Mouse (Mus musculus): ENCODE measurements around the gene Cyb5d2. TPM values are rescaled to one million over a fixed set of nuclear protein-coding genes. Genes with fewer than 3 reads are reported as not detected.

Gene Cyb5d2
- 10 to 100 TPM; 12.9 to 14.6 TPM for total RNA-seq (2021)
- long read RNA-seq, experiment 1, transcript Cyb5d2-201 (4 exons, 2,393 nt), result major isoform, 5 of 9 reads
- long read RNA-seq, experiment 1, partial matches to known transcripts, result 0 of 9 reads
- long read RNA-seq, experiment 1, other reads (novel, unspliced or antisense), result 1 of 9 reads
- long read RNA-seq, experiment 2, transcript Cyb5d2-201 (4 exons, 2,393 nt), result major isoform, 8 of 17 reads
- long read RNA-seq, experiment 2, partial matches to known transcripts, result 1 of 17 reads
- long read RNA-seq, experiment 2, other reads (novel, unspliced or antisense), result 3 of 17 reads

DNA sequence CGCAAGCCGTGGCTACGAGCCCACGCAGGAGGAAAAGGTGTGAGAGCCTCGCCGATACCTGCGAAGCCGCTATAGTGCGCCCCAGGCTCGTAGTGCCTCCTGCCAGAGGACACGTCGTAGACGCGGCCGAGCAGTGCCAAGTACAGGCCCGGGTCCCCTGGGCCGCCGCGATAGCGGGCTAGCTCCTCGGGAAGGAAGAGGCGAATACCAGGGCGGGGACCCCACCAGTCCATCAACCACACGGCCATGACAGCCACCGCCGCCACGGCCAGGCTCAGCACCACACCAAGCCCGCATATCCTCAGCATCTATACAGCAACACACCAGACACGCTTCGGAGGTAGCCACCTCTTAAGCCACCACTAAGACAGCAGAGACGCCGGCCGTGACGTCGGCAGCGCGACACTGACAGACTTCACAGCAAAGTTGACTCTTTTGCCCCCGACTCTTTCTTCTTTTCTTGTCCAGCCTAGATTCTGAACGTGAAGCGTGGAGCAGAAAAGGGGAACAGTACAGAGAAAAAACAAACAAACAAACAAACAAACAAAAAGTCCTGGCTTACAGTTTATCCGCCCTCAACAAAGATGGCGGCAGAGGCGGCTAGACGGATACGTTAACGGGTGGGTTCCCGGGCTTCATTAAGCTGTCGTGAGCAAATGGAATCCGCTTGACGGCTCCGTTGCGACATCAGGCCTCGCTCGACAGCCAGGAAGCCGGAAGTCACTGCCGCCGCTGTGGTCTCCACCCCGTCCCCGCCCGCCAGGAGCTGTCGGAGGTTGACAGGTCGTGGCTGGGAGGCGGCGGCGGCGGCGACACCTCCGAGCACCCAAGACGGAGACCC, at the start of gene Cyb5d2, which contains the start of gene Zzef1:
Gene Cyb5d2, minus strand, starts transcription at position 688 of the 841 bp plus-strand sequence.
Gene Zzef1, plus strand, starts transcription at position 772 of the 841 bp plus-strand sequence.
- DNase-seq, result peak; percentile 94

DNA sequence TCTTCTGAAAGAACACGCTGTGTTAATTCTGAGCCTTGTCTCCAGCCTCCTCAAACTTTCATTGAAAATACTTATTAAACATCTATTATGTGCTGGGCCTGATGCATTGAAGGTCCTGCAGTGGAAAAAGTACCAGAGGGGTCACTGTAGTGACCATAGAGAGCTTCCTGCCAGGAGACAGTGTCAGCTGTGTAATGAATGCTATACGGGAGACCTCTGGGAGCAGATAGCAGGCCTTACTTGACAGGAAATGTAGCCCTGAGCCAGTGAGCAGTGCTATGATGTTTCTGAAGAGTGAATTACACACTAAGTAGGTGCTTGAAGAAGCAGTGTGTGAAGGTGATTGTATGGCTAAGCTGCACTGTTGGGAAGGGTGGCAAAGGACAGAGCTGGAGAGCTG, 49.6 kb upstream of the Cyb5d2 start:
- DNase-seq, result no peak

DNA sequence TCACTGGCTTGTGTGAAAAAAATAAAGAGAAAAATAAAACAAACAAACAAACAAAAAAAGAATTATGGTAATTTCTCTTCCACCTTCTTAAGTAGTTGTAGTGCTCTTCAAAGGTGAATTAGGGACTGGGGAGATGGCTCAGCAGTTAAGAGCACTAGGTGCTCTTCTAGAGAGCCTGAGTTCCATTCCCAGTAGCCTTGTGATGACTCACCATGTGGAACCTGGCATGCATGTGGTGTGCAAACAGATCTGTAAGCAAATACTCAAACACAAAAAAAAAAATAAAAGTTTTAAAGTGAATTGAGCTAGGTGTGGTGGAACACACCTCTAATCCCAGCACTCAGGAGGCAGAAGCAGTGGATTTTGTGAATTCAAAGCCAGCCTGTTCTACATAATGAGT, 47.6 kb upstream of the Cyb5d2 start:
- no peak for DNase-seq

DNA sequence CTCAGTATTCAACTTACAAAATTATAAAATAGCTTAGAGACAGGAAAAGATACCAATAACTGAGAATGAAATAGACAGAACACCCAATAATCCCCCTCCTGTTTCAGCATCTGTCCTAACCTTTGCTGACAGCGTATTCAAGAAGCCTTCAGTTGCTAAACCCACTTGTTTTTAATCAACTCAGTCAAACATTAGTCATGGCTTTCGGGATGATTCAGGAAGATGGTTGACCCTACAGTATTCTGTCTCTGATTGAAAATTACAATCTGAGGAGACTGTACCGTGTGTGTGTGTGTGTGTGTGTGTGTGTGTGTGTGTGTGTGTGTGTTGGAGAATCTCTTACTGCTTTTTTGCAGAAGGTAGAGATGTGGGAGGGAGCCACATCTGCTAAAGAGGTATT, 46.8 kb upstream of the Cyb5d2 start:
- DNase-seq, result no peak

DNA sequence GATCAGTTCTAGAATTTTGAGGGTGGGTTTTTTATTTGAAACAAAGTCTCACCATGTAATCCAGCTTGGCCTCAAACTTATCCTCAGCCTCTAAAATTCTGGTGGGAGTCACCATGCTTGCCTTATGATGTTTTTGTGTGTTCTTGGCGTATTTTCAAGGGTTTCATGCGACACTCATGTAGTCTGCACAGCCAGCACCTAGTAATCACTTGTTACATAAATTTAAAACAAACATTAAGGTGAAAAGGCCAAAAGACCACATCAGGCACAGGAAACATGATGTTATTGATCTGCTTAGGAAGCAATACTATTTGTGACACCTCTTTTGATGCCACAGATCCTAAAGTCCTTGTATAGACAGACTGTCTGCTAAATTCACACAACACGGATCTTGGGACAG, 33.9 kb upstream of the Cyb5d2 start:
- DNase-seq, result no peak

DNA sequence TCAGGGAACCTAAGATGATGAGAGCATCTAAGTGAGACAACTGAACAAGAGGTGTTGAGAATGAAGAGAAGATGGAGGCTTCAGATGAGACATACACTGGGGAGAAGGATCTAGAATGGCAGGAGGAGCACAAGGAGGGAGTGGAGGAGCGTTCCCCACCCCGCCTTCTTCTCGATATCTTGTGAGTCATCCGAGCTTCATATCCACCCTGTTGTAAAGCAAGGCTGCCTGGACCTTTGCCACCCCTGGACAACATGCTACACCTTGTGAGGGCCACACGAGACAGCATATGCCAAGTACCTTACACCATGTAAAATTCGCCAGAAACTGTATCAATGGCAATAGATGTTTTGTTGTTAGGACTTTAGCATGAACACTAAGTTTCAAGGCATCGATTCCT, 25.1 kb upstream of the Cyb5d2 start:
- DNase-seq, result no peak

DNA sequence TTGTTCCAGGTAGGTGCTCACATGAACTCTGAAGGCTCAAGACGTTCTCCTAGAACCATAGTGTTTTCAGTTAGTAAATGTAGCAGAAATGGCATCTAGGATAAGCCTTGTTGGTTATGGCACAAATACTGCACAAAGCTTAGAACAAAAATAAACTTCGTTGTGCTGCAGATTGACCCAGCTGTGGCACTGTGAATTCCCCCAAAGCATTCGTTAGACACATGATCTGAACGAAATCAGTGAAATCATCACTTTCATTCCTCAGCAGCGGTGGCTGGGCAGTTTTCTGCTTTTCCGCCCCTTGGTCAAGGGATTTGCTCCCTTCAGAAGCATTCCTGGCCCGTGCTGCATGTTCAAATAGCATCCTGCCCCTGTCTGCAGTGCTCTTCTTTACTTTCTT, 22.1 kb upstream of the Cyb5d2 start:
- DNase-seq, result no peak

DNA sequence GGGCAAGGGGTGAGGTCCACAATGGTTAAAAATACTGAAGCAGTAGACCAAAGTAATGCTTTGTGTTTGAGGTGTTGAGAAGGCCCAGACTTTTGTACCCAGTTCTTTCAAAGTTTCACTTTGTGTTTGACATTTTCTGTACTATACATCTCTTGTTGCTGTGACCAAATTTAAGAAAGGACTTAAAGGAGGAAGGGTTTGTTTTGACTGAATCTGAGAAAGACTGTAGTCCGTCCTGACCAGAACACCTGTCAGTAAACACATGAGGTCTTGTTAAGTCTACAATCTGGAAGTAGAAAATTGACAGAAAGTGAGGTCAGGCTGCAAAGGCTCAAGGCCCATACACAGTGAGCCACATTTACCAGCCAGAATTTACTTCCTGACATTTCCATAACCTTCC, 20.9 kb upstream of the Cyb5d2 start:
- DNase-seq, result no peak

DNA sequence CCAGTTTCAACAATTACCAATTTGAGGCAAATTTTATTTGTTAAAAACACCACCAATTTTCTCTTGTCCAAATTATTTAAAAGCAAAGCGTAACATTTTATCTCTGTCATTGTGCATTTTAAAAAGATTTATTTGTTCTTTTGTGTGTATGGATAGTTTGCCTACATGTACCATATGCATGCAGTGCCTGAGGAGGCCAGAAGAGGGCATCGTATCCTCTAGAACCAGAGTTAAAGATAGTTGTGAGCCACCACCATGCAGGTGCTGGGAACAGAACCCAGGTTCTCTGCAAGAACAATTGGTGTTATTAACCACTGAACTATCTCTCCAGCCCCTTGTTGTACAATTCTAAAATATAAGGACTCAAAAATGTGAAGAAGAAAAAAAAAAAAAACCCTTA, 18.2 kb upstream of the Cyb5d2 start:
- no peak for DNase-seq

DNA sequence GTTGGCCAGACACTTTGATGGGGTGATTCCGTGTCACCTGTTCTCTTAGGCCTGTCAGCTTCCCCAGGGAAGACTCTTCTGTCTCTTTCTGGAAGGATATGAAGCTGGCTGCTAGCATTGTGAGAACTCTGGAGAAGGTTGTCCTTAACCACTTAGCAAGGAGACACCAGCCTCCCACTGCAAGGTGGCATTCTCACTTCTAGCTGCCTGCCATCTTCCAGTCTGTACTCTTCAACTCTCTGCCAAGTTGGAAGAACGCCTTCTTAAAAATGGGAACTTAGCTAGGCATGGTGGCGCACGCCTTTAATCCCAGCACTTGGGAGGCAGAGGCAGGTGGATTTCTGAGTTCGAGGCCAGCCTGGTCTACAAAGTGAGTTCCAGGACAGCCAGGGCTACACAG, 17.7 kb upstream of the Cyb5d2 start:
- no peak for DNase-seq

DNA sequence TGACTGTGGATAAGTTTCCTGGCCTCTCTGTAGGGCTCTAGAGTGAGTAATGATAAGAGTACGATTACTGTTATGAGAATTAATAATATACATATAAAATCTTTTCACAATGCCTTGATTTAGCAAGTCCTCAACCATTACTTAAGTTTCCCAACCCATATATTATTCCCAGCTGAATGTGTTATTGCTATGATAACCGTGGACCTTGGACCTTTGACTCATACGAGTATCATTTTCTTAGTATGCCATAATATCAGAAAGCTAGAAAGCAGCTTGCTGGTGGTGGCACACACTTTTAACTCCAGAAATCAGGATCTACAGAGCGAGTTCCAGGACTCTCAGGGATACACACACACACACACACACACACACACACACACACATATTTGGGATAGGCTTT, 12.1 kb upstream of the Cyb5d2 start:
- no peak for DNase-seq

DNA sequence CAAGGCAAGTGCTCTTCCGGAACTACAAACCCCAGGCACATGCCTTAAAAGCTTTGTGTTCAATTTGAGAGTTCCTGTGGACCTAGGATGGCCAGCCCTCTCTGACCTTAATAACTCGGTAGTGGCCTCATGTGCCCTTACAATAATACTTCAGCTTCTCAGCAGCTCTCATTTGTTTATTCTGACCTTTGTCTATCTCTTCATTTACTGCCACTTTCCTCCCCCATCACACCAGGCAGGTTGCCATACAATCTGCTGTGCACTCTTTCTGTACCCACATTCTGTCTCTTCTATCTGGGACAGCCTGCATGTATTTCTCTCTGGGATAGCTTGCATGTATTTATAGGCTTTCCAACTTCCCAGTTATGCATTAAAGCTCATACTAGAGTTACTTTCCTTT, 10.6 kb upstream of the Cyb5d2 start:
- DNase-seq, result no peak

DNA sequence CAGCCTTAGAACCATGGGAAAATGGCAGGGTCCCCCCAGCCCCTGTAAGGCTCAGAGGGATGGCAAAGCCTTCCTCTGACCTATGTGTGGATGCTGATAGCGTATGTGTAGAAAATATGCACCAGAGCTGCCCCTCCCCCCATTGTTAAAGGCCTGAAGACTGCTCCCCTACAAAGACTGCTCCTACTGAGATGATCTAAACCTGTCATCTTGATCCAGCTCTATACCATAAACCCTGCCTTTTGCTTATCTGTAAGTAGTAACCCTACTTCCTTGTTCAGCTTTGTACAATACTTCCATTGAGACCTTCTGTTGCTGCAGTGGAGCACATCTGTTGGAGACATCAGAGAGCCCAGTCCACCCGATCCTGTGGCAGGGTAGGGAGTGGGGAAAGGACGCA, 9.3 kb upstream of the Cyb5d2 start:
- DNase-seq, result no peak

DNA sequence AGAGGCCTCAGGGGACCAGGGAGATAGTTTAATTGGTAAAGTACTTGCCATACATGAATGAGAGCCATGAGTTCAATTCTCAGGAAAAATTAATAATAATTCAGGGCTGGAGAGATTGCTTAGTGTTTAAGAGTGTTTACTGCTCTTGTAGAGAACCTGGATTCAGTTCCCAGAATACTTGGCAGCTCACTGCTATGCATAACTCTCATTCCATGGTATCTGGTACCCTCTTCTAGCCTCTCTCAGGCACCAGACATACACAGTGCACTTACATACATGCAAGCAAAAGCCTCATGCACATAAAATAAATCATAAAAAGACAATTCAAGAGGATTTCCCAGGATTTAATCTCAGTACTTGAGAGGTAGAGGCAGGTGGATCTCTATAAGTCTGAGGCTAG, 8.6 kb upstream of the Cyb5d2 start:
- no peak for DNase-seq

DNA sequence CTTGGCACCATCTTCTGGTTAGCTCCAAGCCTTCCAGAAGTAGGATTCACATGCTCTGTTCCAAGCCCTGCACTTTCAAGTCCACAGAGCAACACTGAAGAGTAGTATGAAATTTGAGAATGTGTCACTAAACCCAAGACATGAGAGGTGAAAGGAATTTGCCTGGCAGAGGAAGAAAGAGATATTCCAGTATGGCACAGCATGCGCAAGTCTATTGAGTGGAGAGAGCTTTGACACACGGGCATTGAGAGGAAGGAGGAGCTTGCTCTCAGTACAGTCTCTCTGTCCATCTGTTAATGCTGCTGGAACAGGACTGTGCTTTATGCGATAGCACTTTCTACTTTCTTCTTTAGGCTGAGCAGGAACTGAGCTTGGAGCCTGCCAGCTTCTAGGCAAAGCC, 7.1 kb upstream of the Cyb5d2 start:
- DNase-seq, result peak; percentile 8

DNA sequence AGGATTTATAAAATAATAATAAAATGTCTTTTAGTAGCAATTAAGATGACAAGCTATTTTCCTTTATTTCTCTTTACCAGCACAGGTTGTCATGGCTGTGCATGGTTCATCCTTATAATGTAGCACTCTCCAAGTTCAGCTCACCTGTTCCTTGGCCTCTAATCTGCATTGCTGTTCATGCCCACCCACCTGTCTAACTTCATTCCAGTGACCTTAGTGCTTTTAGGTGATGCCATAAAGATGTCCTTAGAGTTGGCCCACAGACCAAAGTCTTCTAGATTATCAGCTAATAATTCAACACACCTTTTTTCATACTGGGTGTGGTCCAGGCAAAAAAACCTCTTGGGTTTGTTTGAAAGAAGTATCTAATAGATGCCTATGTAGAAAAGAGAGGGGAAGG, 5.2 kb upstream of the Cyb5d2 start:
- DNase-seq, result no peak

DNA sequence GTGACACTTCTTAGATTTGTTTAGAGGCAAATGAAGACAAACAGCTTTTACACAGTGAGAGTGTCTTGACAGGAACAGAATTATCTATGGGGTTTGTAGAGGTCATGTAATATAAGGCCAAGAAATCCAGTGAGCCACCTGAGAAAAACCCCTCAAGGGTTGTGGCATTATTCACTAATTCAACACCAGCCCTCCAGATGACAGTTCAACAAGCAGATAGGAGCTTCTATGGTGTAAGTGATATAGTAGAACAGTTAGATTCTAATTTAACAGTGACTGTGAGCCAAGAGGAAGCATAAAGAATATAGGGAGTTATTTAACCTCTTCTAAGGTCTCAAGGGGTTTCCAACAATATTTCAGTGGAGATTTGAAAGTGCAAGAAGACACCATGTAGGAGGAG, 2.2 kb upstream of the Cyb5d2 start:
- DNase-seq, result no peak

DNA sequence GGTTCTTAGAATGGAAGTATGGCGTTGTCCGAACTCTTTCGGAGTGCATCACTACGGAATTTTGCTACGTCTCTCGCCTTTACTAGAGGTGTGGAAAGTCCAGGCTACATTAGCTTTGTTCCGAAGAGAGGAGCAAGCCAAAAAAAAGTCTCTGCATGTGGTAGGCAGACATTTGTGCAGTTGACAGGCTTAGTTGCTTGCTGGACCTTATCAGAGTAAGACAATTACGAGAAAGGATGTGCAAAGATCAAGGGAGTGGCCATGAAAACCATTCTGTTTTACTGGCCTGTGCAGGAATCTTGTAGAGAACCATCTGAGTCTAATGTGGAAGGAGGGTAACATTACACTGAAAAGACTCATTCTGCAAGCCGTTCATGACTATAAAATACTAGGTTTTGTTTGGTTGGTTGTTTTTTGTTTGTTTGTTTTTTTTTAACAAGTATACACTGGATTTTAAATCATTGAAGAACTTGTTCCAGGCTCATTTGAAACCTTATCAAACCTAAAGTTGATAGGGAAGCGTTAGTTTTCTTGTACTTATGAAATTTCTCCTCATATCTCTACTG, 914 bp upstream of the Cyb5d2 start:
- no peak for DNase-seq

DNA sequence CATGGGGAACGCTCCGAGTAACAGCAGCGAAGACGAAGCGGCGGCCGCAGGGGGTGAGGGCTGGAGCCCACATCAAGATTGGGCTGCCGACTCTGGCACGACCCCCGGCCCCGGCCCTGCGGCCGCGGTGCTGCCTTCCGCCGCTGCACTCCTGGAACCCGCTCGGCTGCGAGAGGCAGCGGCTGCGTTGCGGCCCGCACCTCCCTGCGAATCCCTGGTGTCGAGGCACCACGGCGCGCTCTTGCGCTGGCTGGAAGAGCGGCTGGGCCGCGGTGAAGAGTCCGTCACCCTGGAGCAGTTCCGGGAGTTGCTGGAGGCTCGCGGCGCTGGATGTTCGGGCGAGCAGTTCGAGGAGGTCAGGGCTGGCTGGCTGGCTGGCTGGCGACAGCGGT, 350 bp upstream of the Cyb5d2 start:
- no peak for DNase-seq

DNA sequence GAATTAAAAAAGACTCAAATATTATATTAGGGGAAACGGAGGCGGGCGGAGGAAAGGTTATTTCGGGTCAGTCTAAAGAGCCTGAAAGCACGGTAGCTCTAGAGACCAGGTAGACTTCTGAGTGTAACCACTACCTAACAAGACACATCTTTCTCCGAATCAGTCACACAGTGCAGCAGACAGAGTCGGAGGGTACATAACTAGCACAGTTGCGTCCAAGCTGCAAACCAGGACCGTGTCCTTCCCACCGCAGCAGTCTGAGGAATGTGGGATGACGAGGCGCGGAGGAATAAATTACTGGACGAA, 840 bp downstream of the Cyb5d2 start:
- DNase-seq, result no peak

DNA sequence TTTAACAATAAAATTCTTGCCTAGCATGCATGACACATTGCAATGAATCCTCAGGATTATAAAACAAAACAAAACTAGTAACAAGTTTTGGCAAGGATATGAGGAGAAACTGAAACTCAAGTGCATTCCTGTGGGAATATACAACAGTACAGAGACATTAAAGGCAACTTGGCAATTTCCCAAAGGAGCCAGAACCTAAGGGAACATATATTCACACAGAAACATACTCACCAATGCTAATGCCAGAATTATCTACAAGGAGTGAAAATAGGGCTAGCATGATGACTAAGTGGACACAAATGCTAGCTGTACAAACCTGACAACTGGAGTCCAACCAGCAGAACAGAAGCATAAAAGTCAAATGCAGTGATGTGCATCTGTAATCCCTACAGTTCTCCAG, 3.9 kb downstream of the Cyb5d2 start:
- no peak for DNase-seq

DNA sequence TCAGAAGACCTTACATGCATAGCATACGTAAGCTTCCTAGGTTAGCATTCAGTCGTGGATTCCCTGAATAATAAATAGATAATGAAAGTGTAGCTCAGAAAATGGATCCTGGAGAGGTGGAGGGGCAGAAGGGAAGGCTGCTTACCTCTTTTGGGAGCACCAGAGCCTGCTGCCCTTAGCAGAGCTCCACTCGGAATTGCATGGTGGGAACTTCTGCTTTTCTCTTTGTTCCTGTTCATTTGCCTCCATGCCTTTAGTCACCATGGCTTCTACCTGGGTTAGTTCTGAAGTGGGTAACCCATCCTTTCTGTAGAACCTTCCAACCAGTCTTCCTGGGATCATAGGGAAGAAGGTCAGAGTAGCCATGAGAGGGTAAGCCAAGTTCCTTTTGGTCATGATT, 13.4 kb downstream of the Cyb5d2 start:
- no peak for DNase-seq

DNA sequence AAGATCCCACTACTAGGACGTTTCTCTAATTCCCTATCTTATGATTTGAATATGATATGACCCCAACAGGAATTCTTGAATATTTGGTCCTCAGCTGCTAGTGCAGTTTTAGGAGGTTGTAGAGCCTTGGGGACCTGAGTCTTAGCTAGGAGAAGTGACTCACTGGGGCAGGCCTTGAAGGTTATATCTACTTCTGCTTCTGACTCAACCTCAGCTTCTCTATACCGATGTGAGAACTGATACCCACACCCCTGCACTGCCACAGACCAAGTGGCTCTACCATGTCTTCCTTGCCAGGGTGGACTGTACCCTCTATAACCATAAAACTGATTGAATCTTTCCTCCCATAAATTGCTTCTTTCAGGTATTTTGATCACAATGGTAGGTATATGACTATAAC, 13.8 kb downstream of the Cyb5d2 start:
- DNase-seq, result no peak

DNA sequence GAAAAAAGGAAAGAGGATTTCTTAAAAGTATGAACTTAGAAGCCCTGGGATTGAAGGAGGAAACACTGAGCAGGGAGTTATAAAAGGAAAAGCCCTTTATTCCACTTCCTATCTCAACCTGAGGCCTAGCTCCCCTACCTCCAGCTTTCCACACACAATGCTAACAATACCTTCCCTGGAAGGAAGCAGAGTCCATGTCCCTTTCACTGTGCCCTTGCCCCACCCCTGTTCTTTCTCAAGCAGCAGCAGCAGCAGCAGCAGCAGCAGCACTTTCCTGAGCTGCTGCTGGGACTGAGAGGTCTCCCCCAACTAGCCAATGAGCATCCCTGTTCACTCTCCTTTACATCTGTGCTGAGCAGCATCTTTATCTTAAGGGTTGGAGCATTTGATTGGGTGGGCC, 17.0 kb downstream of the Cyb5d2 start:
- DNase-seq, result no peak

Data from gastrocnemius, postnatal 25 days (tissue).